Mouse (Mus musculus) ZHBTc4 (cell line): ENCODE results near the gene Tsc2.

Experiments
- DNase-seq: peaks from one replicate; pipeline ENCODE4 v3.0.0-alpha.2; 2011; ENCODE audit warnings: low read depth, low spot score

Tsc2 gene

GRCm38 (mm10) chr17:24567034-24567779, 65.2 kb downstream of the Tsc2 start:
- peak; percentile 80 for DNase-seq

- DNase-seq, result no peak
Measured at GRCm38 (mm10) chr17:24565792-24566191, 66.6 kb downstream of the Tsc2 start.

GRCm38 (mm10) chr17:24565092-24565491, 67.3 kb downstream of the Tsc2 start:
- no peak for DNase-seq

- no peak for DNase-seq
Measured at GRCm38 (mm10) chr17:24564422-24564821, 68.0 kb downstream of the Tsc2 start.

GRCm38 (mm10) chr17:24563638-24564037, 68.8 kb downstream of the Tsc2 start:
- DNase-seq, result peak; percentile 14

- no peak for DNase-seq
Measured at GRCm38 (mm10) chr17:24561592-24561991, 70.8 kb downstream of the Tsc2 start.

GRCm38 (mm10) chr17:24560301-24561028, 72.0 kb downstream of the Tsc2 start:
- DNase-seq, result no peak

GRCm38 (mm10) chr17:24559146-24559545, 73.3 kb downstream of the Tsc2 start:
- no peak for DNase-seq

- DNase-seq, result no peak
Measured at GRCm38 (mm10) chr17:24558600-24559099, 73.8 kb downstream of the Tsc2 start.

GRCm38 (mm10) chr17:24557091-24557490, 75.3 kb downstream of the Tsc2 start:
- DNase-seq, result peak; percentile 20

GRCm38 (mm10) chr17:24551050-24551444, 81.4 kb downstream of the Tsc2 start:
- no peak for DNase-seq

- DNase-seq, result peak; percentile 94
Measured at GRCm38 (mm10) chr17:24550416-24551049, 81.9 kb downstream of the Tsc2 start.

- peak; percentile 100 for DNase-seq
Measured at GRCm38 (mm10) chr17:24549618-24550415, 82.6 kb downstream of the Tsc2 start, which contains the start of gene Pkd1. Gene Pkd1, plus strand, starts transcription at chr17:24549834.

GRCm38 (mm10) chr17:24548921-24549617, 83.4 kb downstream of the Tsc2 start:
- peak; percentile 42 for DNase-seq

- no peak for DNase-seq
Measured at GRCm38 (mm10) chr17:24548435-24548834, 84.0 kb downstream of the Tsc2 start.

GRCm38 (mm10) chr17:24546234-24546633, 86.2 kb downstream of the Tsc2 start:
- DNase-seq, result no peak
